Mouse (Mus musculus): ENCODE measurements at regions not wholly inside any gene's neighbourhood (a gene's known extent, or its start where the extent isn't known, plus 50 kb on each side); places are given as distances from the start of the nearest gene placed in this dataset.

GRCm38 (mm10) chr4:105531651-105532425, 257.8 kb upstream of the Gm12728 start:
- ATAC-seq (ENCODE audit: insufficient number of reproducible peaks, low FRiP score, low TSS enrichment) = no peak

GRCm38 (mm10) chr4:105535451-105535850, 254.2 kb upstream of the Gm12728 start:
- no peak for ATAC-seq (ENCODE audit: insufficient number of reproducible peaks, low FRiP score, low TSS enrichment)

DNA sequence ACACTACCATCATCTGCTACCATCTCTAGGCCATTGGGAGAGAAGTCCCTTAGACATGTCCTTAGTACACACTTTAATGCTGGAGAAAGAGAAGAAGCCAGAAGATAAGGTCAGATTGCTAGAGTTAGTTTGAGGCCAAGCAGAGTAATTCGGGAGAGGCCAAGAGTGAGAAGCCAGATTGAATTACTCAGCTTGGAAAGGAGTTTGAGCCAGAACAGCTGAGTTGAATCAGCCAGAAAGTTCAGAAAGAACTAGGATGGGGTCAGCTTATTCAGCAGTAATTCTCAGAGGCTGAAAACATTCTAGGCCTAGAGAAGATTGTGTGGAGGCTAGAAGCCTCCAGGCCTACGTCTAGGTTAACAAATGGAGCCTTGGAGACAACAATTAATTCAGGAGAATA, 244.2 kb upstream of the Gm12728 start:
- no peak for ATAC-seq (ENCODE audit: insufficient number of reproducible peaks, low FRiP score, low TSS enrichment)

DNA sequence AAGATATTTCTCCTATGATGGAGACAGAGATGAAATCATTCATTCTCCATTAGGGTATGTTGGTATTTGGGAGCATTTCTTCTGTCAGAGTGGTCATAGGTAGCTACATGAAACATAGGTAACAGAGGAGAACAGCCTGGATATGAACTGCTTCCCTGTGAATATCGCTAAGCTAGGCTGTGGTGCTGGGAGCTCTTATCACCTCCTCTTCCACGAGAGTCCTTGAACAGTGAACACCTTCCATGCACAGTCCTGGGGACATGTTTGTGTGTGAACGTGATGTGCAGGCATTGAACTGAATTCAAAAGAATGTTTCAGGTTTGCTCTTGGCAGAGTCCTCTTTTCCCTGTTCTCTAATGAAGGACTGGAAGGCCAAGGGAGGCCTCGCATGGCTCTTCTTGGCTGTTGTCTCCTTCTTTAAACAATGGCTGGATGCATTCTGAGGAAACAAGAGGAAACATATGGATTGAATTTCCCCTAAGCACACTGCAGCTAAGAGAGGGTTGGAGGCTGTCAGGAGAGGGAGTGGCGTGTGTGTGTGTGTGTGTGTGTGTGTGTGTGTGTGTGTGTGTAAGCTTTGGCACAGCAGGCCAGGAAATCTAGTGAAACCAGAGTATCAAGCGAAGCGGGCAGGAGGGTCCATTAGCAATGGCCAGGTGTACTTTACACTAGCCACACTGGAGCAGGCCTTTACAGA, 239.8 kb upstream of the Gm12728 start:
- ATAC-seq (ENCODE audit: insufficient number of reproducible peaks, low FRiP score, low TSS enrichment) = no peak

- ATAC-seq (ENCODE audit: insufficient number of reproducible peaks, low FRiP score, low TSS enrichment) = no peak
These were observed 237.5 kb upstream of the Gm12728 start for GRCm38 (mm10) chr4:105551966-105552685.

GRCm38 (mm10) chr4:105554994-105555393, 234.7 kb upstream of the Gm12728 start:
- ATAC-seq (ENCODE audit: insufficient number of reproducible peaks, low FRiP score, low TSS enrichment) = no peak

- ATAC-seq (ENCODE audit: insufficient number of reproducible peaks, low FRiP score, low TSS enrichment) = no peak
These were observed 233.7 kb upstream of the Gm12728 start for GRCm38 (mm10) chr4:105555941-105556340.

DNA sequence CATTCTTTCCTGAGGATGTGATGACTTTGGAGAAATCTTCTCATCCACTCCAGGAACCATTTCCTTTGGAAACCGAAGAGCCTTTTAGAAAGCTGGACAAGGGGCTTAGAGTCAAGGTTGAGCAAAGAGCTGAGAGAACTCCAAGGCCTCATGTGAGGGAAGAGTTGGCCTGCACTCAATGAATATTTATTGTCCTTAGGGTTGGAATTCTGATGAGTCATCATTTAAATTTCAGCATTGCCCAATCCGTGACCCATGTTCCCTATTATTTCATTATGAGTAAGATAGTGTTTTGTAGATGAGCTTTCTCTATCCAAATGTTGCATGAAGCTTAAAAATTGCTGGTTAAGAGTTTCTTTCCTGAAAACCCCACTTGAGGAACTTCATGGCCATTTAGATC, 232.3 kb upstream of the Gm12728 start:
- no peak for ATAC-seq (ENCODE audit: insufficient number of reproducible peaks, low FRiP score, low TSS enrichment)

- ATAC-seq (ENCODE audit: insufficient number of reproducible peaks, low FRiP score, low TSS enrichment) = no peak
These were observed 229.6 kb upstream of the Gm12728 start for GRCm38 (mm10) chr4:105560055-105560454.

DNA sequence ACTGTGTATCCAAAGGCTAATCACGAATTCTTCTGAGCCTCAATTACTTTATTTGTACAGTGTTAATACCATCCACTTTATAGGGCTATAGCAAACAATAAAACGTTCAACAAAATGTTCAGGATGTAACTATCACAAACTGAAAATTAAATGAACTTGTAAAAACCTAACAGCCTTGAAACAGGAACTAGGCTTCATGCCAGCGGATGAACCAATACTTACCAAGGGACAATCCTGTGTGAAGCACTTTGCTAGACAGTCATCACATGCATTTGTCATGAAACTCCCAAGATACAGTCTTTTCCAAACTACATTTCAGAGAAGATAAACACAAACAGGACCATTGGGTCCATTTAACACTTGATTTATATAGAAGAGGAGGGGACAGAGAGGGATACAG, 228.9 kb upstream of the Gm12728 start:
- no peak for ATAC-seq (ENCODE audit: insufficient number of reproducible peaks, low FRiP score, low TSS enrichment)

- ATAC-seq (ENCODE audit: insufficient number of reproducible peaks, low FRiP score, low TSS enrichment) = no peak
These were observed 228.1 kb upstream of the Gm12728 start for GRCm38 (mm10) chr4:105561611-105562010.

- no peak for ATAC-seq (ENCODE audit: insufficient number of reproducible peaks, low FRiP score, low TSS enrichment)
These were observed 223.9 kb upstream of the Gm12728 start for GRCm38 (mm10) chr4:105565796-105566195.

- no peak for ATAC-seq (ENCODE audit: insufficient number of reproducible peaks, low FRiP score, low TSS enrichment)
These were observed 222.9 kb upstream of the Gm12728 start for GRCm38 (mm10) chr4:105566513-105567457.

DNA sequence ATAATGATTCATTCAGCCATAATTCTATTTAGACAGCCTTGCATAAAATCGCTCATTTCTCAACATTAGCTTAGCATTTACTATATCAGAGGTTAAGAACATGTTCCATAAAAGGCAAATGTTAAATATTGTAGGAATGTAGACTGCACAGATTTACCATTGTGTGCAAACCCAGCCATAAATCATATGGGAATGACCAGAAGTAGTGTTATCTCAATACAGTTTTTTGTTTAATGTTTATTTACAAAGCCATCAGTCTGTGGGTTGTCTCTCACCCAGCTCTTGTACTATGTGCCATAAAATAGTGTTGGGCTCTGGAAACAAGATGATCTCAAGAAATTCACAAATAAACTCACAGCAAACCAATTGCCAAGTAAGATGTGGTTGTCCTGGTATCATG, 220.0 kb upstream of the Gm12728 start:
- no peak for ATAC-seq (ENCODE audit: insufficient number of reproducible peaks, low FRiP score, low TSS enrichment)

DNA sequence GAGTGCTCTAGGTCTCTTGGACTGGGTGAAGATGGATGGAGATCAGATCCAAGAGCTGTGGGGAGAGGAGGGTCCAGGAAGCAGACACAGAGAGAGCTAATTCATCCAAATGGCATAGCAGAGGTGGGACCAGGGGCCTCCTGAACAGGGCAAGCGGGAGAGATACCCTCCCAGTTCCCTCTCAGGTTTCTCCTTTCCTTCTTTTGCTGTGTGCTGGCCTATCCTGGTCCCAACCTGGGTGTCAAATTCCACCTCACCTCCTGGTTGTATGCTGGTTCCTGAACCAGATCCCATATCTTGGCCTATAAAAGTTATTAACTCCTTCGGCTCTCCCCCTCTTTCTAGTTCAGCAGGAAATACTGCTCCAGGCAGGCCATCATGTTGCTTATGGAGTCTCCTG, 214.1 kb upstream of the Gm12728 start:
- no peak for ATAC-seq (ENCODE audit: insufficient number of reproducible peaks, low FRiP score, low TSS enrichment)

DNA sequence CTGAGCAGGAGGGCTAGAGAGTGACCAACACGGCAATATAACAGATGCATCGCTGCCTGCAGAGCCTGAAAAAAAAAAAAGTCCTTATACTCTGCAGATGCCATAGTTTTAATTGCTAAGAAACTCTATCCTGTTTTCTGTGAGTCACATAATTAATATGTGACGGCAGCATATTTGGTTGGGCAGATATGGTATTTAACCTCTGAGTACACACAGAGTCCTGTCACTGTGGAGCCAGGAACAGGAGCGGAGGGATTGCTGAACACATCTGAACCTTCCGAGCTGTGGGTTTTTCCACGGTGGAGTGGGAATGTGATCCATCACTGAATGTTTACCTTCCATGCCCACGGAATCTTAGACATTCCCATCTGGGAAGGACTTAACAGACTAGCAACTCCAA, 208.7 kb upstream of the Gm12728 start:
- no peak for ATAC-seq (ENCODE audit: insufficient number of reproducible peaks, low FRiP score, low TSS enrichment)

DNA sequence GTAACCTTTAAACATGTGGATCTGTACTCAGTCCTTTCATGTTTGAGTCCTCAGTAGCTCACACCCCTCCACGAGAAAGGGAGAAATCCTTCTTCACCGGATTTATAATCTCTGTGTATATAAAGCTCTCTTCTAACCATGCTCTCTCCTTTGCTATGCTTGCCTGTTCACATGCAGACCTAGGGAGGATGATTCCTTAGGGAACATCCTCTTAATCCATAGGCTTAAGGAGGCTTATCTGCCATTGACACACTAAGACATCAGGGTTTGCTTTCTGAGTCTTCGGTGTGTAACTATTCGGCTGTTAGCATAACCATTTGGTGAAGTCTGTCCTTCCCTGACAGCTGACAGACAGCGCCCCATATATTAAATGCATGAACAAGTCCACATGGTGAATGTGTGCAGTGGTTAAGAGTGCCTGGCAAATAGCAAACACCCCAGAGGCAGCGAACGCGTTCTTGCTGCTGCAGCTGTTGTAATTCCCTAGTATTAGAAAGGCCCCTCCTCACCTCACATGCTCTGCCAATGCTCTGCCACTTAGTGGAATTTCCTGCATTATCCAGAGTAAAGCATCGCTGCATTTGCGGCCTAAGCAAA, 205.2 kb upstream of the Gm12728 start:
- ATAC-seq (ENCODE audit: insufficient number of reproducible peaks, low FRiP score, low TSS enrichment) = no peak

DNA sequence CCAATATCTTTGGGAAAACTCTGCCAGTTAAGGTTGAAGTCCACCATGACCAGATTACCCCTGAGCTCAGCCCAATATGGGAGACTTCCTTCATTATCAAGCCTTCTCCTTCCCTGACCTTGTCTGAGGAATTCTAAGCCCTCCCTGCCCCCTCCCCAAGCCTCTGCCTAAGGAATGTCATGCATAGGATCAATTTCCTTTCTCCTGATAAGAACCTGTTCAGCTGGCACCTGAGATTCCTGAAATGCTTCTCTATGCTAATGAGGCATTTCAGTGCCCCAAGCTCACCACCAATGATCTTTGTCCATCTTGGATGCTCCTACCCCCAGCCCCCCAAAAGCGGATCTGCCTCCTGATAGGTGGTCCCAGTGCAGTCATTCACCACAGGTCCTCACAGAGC, 186.0 kb upstream of the Gm12728 start:
- ATAC-seq (ENCODE audit: insufficient number of reproducible peaks, low FRiP score, low TSS enrichment) = no peak

- no peak for ATAC-seq (ENCODE audit: insufficient number of reproducible peaks, low FRiP score, low TSS enrichment)
These were observed 185.1 kb upstream of the Gm12728 start for GRCm38 (mm10) chr4:105604607-105605006.

DNA sequence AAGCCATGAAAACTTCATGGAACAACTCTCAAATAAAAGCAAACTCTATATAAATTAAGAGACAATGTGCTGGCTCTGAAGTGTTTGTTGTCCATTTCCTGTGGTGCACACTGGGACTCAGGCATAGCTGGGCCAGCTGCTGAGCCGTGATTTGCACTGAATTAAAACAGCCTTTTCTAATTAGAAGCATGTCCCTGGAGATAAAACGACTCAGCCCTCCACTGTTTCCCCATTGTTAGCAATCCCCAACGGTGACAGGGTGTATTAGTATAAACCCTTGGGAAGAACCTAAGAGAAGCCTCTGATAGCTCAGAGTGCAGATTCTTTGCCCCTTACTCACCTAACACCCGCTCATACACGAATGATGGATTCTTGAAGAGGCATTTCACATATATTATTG, 182.9 kb upstream of the Gm12728 start:
- no peak for ATAC-seq (ENCODE audit: insufficient number of reproducible peaks, low FRiP score, low TSS enrichment)
